Mouse (Mus musculus): ENCODE results near the gene Atxn1.

The Atxn1 gene

DNA sequence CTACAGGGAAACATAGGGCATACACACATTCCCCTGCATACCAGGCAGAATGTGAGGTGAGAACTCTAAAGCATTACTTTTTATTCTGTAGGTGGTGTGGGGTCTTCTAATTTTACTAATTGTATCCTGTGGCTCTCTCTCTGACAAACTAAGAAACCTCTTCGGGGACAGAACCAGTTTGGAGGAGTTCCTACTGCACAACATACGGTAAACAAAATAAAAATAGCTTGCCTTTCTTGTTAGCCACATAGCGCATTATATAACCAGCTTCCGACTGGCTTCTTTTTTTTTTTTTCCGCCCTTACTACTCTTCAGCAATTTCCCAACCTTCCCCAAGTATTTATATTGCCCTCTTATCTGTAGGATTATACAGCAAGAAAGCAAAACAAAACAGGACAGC, 2.0 kb downstream of the Atxn1 start:
- DNase-seq = no peak

DNA sequence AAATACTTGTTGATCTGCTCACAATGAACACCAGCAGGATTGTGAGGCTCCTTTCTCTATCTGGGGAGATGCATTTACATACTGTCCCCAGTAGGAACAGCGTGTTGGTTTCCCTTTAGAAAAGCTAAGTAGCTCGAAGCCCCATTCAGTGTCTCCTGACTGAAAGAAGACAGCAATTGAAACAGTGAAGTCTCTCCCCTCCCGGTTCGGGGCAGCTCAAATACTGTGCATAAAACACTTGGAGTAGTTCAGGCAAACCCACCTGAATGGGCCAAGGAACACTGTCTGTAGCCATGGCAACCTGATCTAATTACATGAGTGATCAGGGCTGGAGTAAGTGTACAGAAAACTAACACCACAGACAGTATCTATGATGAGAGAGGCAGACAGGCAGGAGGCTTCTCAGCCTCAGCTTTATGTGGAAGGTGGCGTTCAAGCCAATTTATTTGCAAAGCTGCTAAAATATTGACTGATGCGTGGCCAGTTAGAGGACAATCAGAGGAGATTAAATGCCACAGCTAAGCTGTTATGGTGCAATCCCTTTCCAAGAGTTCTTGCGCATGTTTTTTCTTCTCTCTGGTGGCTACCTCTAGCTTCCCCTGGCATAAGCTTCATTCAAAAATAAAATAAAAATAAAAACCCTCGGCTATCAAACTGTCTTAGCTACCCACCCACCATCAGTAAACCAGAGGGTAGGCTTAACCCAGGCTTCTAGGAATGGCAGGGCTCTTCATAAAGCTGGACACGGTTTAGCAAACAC, 2.8 kb downstream of the Atxn1 start:
- no peak for DNase-seq

GRCm38 (mm10) chr13:45960311-45960965, 4.4 kb downstream of the Atxn1 start:
- DNase-seq = no peak

GRCm38 (mm10) chr13:45958306-45958705, 6.5 kb downstream of the Atxn1 start:
- DNase-seq = no peak

GRCm38 (mm10) chr13:45957629-45958028, 7.2 kb downstream of the Atxn1 start:
- DNase-seq = no peak

- DNase-seq = no peak
Measured at GRCm38 (mm10) chr13:45956287-45956686, 8.5 kb downstream of the Atxn1 start.

DNA sequence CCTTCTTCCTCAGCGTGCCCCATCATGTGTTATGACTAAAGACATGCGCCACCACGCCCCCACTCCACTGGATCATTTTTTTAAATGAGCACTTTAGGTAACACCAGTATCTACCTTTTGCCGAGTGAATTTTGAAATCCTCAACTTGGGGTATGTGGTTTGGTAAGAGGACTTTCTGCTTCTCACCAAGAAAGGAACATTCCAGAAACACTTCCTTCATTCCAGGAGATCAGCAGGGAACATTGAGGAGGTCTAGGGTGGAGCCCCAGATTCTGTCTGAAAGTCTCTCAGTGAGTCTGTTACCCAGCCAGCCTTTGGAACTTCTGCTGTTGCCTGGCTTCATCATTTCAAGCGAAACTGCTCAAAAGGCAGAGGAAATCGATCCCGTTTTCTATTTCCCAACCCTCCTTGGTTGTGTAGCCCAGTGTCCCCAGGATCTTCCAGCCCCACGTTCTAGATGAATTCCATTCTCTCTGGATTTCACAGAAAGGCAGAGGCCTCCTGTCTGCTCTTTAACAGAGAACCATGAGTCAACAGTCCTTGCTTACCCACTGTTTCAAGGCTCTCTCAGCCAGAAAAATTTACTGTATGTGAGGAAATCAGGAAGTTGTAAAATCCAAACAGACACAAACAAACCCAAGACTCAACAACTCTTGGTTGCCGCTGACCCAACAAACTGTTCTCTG, 9.3 kb downstream of the Atxn1 start:
- no peak for DNase-seq

DNA sequence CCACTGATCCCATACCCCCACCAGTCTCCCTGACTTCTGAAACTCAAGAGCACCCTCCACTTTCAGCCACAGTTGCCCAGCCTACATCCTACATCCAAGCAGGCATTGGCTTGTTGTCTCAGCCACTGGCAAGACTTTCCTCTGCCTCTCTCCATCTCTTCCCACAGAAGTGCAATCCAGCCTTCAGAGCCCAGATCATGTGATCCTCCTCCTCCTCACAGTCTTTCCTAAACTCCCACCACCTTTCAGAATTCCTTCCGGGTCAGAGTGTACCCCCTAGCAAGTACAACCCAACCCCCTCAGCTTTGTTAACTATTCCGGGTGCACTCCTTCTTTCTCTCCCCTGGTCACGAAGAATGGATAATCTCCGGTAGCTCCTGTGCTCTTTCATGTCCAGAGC, 11.7 kb downstream of the Atxn1 start:
- DNase-seq = no peak

- DNase-seq = no peak
Measured at GRCm38 (mm10) chr13:45951071-45951645, 13.7 kb downstream of the Atxn1 start.

DNA sequence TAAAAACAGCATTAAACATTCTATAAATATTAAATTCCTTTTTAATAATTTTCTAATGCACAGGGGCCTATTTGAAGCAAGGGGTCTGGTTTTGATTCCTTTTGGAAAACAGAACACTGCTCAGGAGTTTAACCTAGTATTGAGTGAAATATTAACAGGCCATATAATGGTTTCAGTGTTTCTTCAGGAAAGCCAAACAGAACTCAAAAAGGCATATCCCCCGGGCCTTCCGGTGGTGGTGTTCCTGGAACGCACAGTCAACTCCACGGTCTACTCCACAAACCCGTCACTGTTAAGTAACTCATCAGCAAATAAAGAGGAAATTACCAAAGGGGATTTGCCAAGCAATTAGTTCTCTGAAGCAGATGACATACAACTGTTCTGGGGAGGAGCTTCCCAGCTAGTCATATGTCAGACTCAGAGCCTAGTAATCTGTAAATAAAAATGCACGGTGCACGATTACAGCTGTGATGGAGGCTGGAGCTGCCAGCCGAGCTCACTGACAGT, 14.4 kb downstream of the Atxn1 start:
- peak; percentile 30 for DNase-seq

DNA sequence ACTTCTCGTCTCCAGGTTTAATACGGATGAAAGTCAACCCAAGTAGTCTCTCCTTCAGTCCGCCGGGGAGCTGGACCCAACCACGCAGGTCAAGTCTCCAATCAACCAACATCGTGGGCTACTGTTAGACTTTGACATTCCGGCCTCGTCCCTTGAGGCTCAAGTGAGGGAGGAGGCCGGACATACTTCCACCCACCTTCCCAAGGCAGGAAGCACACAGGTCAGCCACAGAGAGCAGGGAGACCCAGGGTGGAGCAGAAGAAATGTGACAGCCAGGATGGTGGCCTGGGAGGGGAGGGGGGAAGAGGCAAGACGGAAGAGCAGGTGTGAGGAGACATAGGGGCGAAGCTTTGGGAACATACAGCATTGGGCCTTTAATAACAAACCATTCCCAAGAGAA, 18.7 kb downstream of the Atxn1 start:
- DNase-seq = no peak

GRCm38 (mm10) chr13:45942337-45942736, 22.5 kb downstream of the Atxn1 start:
- DNase-seq = no peak

- DNase-seq = no peak
Measured at GRCm38 (mm10) chr13:45940714-45941113, 24.1 kb downstream of the Atxn1 start.

DNA sequence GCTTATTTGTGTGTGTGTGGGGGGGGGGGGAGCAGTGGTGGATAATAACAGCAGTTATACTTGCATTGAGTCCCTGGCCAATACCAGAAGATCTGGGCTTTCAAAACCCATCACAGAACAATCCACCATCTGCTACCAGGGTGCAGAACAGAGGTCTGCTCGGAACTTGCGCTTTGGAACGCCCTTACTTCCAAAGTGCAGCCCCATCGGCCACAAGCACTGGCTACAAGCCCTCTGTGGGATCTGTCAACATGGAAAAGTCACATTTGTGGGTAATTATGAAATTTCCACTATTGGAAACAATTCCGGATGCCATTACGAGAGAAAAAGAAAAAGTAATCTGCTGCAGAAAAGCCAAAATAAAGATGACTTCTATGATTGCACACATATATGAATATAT, 25.2 kb downstream of the Atxn1 start:
- DNase-seq = no peak

- no peak for DNase-seq
Measured at GRCm38 (mm10) chr13:45938083-45938482, 26.7 kb downstream of the Atxn1 start.

- no peak for DNase-seq
Measured at GRCm38 (mm10) chr13:45936765-45937164, 28.0 kb downstream of the Atxn1 start.

- DNase-seq = no peak
Measured at GRCm38 (mm10) chr13:45935798-45936197, 29.0 kb downstream of the Atxn1 start.

DNA sequence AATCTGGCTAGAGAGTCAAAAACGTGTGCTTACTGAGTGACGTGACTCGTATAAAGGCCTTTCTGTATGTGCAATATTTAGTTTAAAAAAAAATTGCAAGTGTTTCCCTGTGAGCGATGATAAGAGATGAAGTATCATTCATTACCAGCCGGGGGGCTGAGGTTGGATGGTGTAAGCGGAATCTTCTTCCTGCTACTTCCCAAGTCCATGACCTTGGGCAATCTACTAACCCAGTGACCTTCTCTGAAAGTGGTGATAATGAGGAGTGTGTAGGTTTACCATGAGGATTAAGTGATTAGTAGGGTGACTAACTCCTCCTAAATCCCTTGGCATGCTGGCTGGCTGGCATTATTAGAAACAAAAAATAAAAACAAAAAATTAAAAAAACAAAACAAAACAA, 30.0 kb downstream of the Atxn1 start:
- no peak for DNase-seq

GRCm38 (mm10) chr13:45934085-45934484, 30.7 kb downstream of the Atxn1 start:
- no peak for DNase-seq

DNA sequence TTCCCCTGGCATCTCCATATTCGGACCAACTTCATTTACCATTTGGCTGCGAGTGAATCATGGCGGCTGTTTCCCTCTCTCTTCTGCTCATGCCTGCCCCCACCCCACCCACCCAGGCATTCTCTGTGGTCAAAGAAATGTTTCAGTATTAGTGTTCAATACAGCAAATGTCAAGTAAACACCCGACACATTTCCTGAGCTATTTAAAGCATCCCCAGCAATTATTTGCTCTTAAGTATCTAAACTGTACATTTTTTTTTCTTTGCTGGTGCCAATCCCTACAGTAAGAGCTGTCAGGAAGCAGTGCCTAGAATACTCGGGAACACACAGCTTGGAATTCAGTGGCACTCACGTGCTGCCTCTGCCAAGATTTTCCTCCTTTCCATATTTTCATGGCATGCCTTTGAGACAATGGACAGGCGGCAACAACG, 32.3 kb downstream of the Atxn1 start:
- DNase-seq = no peak

GRCm38 (mm10) chr13:45931891-45932290, 32.9 kb downstream of the Atxn1 start:
- DNase-seq = no peak

- DNase-seq = no peak
Measured at GRCm38 (mm10) chr13:45931215-45931614, 33.6 kb downstream of the Atxn1 start.

GRCm38 (mm10) chr13:45929744-45930143, 35.1 kb downstream of the Atxn1 start:
- DNase-seq = no peak

All from layer of hippocampus, adult 9-11 months (tissue).